Mouse (Mus musculus) stomach, embryonic 14.5 days (tissue): ENCODE measurements around the gene Pkp3. TPM values are rescaled to one million over a fixed set of nuclear protein-coding genes. Genes with fewer than 3 reads are reported as not detected.

ENCODE experiments used
- ATAC-seq: fragments of 200-750 bp; cut with Nextera tagmentation; 2 replicates; pipeline ENCODE4 v1.8.0; 2017; ENCODE audit warnings: low read depth, moderate TSS enrichment; ENCODE audit not compliant: insufficient number of reproducible peaks, insufficient read depth, low FRiP score
- H3K27ac ChIP-seq: fragments of 300-500 bp; sonication (generic); 2 replicates; pipeline ENCODE4 v1.5.1; 2014; ENCODE audit warnings: mild to moderate bottlenecking, low read length, moderate library complexity, mixed read lengths
- H3K27me3 ChIP-seq: fragments of 300-500 bp; sonication (generic); 2 replicates; pipeline ENCODE4 v1.6.1; 2014; ENCODE audit warnings: low read length, control low read depth, mixed read lengths; ENCODE audit not compliant: control insufficient read depth, insufficient read depth
- H3K36me3 ChIP-seq: fragments of 300-500 bp; sonication (generic); 2 replicates; pipeline ENCODE4 v1.6.1; 2014; ENCODE audit warnings: mild to moderate bottlenecking, control low read depth, low read length, moderate library complexity, mixed read lengths; ENCODE audit not compliant: control insufficient read depth, insufficient read depth
- H3K4me1 ChIP-seq: fragments of 300-500 bp; sonication (generic); 2 replicates; pipeline ENCODE4 v1.6.1; 2014; ENCODE audit warnings: low read length, control low read depth, mixed read lengths; ENCODE audit not compliant: control insufficient read depth, insufficient read depth
- H3K4me2 ChIP-seq: fragments of 300-500 bp; sonication (generic); replicated peaks from 2 replicates; pipeline ENCODE4 v1.6.1; 2014; ENCODE audit warnings: low read depth, low read length, control low read depth
- H3K4me3 ChIP-seq: fragments of 300-500 bp; sonication (generic); 2 replicates; pipeline ENCODE4 v1.5.1; 2014; ENCODE audit warnings: low read depth, low read length, control low read depth
- H3K9ac ChIP-seq: fragments of 300-500 bp; sonication (generic); replicated peaks from 2 replicates; pipeline ENCODE4 v1.6.1; 2014; ENCODE audit warnings: low read depth, mild to moderate bottlenecking, control low read depth, low read length, moderate library complexity, mixed read lengths
- H3K9me3 ChIP-seq: fragments of 300-500 bp; sonication (generic); 2 replicates; pipeline ENCODE4 v1.6.1; 2016; ENCODE audit warnings: low read depth, low read length, control low read depth; ENCODE audit not compliant: control insufficient read depth
- WGBS: fragments of 180-500 bp; shearing (Covaris S2); extraction: QIAGEN DNeasy Blood & Tissue Kit; methylation state at CpG from one replicate; pipeline ENCODE4 v1.1.7; 2014; 5-methylcytosine and 5-hydroxymethylcytosine counted together
- polyA plus RNA-seq: library from polyadenylated mRNA; unstranded; fragments of >200 nt; fragmentation: Nextera tagmentation; extraction: Ambion mirVana; gene quantifications from 2 replicates; pipeline ENCODE4 v1.2.1, GENCODE M21; 2014

The Pkp3 gene
- polyA plus RNA-seq, 1 experiment from 2014 or later, result 20.2 TPM

- Histone ChIP-seq H3K27me3 (peaks cover 6% of the 10 kb centered on the region; the same call in 1 of the 2 replicates), H3K9me3 (no peaks in the 10 kb centered on the region), H3K9ac (no peak overlapping the region), H3K4me2 (no peak overlapping the region), H3K36me3 (peaks cover 3% of the 10 kb centered on the region; the same call in 1 of the 2 replicates), H3K4me3 (no peak overlapping the region), H3K4me1 (no peaks in the 10 kb centered on the region), H3K27ac (no peak overlapping the region)
- 31% methylated on average over 23 of the region's 23 CpGs for WGBS
- ATAC-seq, result no peak
Measured at GRCm38 (mm10) chr7:141072017-141072745, 5.8 kb upstream of the Pkp3 start.

GRCm38 (mm10) chr7:141073782-141074181 is 4.2 kb upstream of the Pkp3 start:
- Histone ChIP-seq H3K4me1 (no peaks in the 10 kb centered on the region), H3K27me3 (peaks cover 6% of the 10 kb centered on the region; the same call in 1 of the 2 replicates), H3K36me3 (no peaks in the 10 kb centered on the region), H3K9me3 (no peaks in the 10 kb centered on the region), H3K4me2 (no peak overlapping the region), H3K4me3 (no peak overlapping the region), H3K9ac (no peak overlapping the region), H3K27ac (no peak overlapping the region)
- ATAC-seq, result no peak
- 86% methylated on average over 4 of the region's 4 CpGs for WGBS

- H3K9me3 ChIP-seq, result no peaks in the 10 kb centered on the region
- H3K4me2 ChIP-seq, result no peak overlapping the region
- H3K36me3 ChIP-seq, result no peaks in the 10 kb centered on the region
- 72% methylated on average over 4 of the region's 4 CpGs for WGBS
- H3K4me3 ChIP-seq, result no peak overlapping the region
- H3K9ac ChIP-seq, result no peak overlapping the region
- no peaks in the 10 kb centered on the region for H3K4me1 ChIP-seq
- no peak for ATAC-seq
- H3K27me3 ChIP-seq, result no peaks in the 10 kb centered on the region
- 0 out of 2 replicates have a peak overlapping the region, but pooled peaks have one; percentile 27 for H3K27ac ChIP-seq
Measured at GRCm38 (mm10) chr7:141078876-141079275, 858 bp downstream of the Pkp3 start.

GRCm38 (mm10) chr7:141079481-141080449 is 1.7 kb downstream of the Pkp3 start:
- Histone ChIP-seq H3K27me3 (no peaks in the 10 kb centered on the region), H3K4me3 (peak overlapping the region; percentile 28), H3K9me3 (no peaks in the 10 kb centered on the region), H3K4me2 (peak overlapping the region; percentile 35), H3K4me1 (no peaks in the 10 kb centered on the region), H3K27ac (peak overlapping the region; percentile 63), H3K9ac (peak overlapping the region; percentile 36), H3K36me3 (no peaks in the 10 kb centered on the region)
- WGBS, result 21% methylated on average over 30 of the region's 34 CpGs
- peak; percentile 65 for ATAC-seq

- peak; percentile 21 for ATAC-seq
Measured at GRCm38 (mm10) chr7:141087894-141088293, 9.9 kb downstream of the Pkp3 start.

GRCm38 (mm10) chr7:141088473-141088872 is 10.5 kb downstream of the Pkp3 start:
- Histone ChIP-seq H3K4me2 (no peak overlapping the region), H3K9ac (no peak overlapping the region), H3K4me3 (no peak overlapping the region), H3K27me3 (no peaks in the 10 kb centered on the region), H3K27ac (no peak overlapping the region), H3K36me3 (no peaks in the 10 kb centered on the region), H3K4me1 (peaks cover 3% of the 10 kb centered on the region; the same call in 1 of the 2 replicates), H3K9me3 (no peaks in the 10 kb centered on the region)
- 13% methylated on average over 18 of the region's 18 CpGs for WGBS
- ATAC-seq, result no peak

More at GRCm38 (mm10) chr7:141087894-141088293, 9.9 kb downstream of the Pkp3 start:
- 21% methylated on average over 8 of the region's 8 CpGs for WGBS
- no peaks in the 10 kb centered on the region for H3K27me3 ChIP-seq
- no peaks in the 10 kb centered on the region for H3K36me3 ChIP-seq
- no peak overlapping the region for H3K27ac ChIP-seq
- peaks cover 3% of the 10 kb centered on the region; the same call in 1 of the 2 replicates for H3K4me1 ChIP-seq
- no peak overlapping the region for H3K4me3 ChIP-seq
- no peaks in the 10 kb centered on the region for H3K9me3 ChIP-seq
- H3K4me2 ChIP-seq, result no peak overlapping the region
- H3K9ac ChIP-seq, result no peak overlapping the region

GRCm38 (mm10) chr7:141090228-141090627 is 12.2 kb downstream of the Pkp3 start:
- H3K36me3 ChIP-seq, result no peaks in the 10 kb centered on the region
- no peaks in the 10 kb centered on the region for H3K27me3 ChIP-seq
- no peaks in the 10 kb centered on the region for H3K9me3 ChIP-seq
- H3K4me3 ChIP-seq, result no peak overlapping the region
- no peak overlapping the region for H3K27ac ChIP-seq
- H3K9ac ChIP-seq, result no peak overlapping the region
- no peak for ATAC-seq
- H3K4me2 ChIP-seq, result no peak overlapping the region
- H3K4me1 ChIP-seq, result peaks cover 3% of the 10 kb centered on the region; the same call in 1 of the 2 replicates
- 55% methylated on average over 8 of the region's 8 CpGs for WGBS

- Histone ChIP-seq H3K4me2 (peak overlapping the region; percentile 31), H3K9ac (no peak overlapping the region), H3K4me1 (peaks cover 3% of the 10 kb centered on the region; the same call in 1 of the 2 replicates), H3K4me3 (no peak overlapping the region), H3K27me3 (no peaks in the 10 kb centered on the region), H3K9me3 (no peaks in the 10 kb centered on the region), H3K27ac (no peak overlapping the region), H3K36me3 (no peaks in the 10 kb centered on the region)
- WGBS, result 6% methylated on average over 37 of the region's 37 CpGs
- peak; percentile 88 for ATAC-seq
Measured at GRCm38 (mm10) chr7:141092051-141092735, 14.2 kb downstream of the Pkp3 start.
